Mouse (Mus musculus): ENCODE measurements around the gene Bbc3. TPM values are rescaled to one million over a fixed set of nuclear protein-coding genes. Genes with fewer than 3 reads are reported as not detected.

Bbc3 gene
- total RNA-seq, 2 experiments from 2014 or later = 22.3 to 23.0 TPM

DNA sequence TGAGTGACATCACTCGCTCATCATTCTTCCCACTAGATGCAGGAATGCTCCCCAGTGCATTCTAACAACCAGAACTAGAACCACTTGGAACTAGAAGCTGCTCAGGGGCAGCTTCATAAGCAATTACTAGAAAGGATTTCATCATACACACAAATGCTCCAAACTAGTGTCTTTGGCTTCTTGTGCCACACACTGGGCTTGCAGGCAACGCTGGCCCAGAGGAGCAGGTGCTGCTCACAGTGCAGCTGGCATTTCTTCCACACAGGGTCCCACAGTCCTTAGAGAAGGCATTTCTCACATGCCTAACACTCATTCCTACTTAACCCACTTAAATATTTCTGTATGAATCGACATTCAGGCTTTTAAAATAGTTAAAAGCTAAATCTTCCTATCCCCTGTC is 49.4 kb downstream of the Bbc3 start:
- intact Hi-C loops (cut with DNase I) = no loop called here
- no peak for DNase-seq (ENCODE audit: low spot score in 2 of 2)

DNA sequence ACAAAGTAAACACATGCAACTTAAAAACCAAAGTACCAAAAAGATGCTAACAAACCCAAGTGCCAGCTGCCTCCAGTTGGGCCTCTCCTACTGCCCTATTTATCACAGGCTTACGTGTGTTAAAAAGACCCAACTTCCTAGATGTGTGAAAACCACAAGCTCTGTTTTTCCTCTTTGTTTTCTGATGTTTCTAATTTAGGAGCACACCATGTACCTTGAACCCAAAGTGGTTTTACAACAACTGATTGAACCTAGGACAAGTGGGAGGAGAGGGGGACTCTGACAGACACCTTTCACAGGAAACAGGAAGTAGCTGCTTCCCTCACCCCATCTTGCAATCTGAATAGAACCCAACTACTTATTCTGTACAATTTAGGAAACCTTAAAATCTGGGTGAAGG is 56.1 kb downstream of the Bbc3 start:
- DNase-seq (ENCODE audit: low spot score in 2 of 2) = no peak
- intact Hi-C loops (cut with DNase I) = no loop called here

DNA sequence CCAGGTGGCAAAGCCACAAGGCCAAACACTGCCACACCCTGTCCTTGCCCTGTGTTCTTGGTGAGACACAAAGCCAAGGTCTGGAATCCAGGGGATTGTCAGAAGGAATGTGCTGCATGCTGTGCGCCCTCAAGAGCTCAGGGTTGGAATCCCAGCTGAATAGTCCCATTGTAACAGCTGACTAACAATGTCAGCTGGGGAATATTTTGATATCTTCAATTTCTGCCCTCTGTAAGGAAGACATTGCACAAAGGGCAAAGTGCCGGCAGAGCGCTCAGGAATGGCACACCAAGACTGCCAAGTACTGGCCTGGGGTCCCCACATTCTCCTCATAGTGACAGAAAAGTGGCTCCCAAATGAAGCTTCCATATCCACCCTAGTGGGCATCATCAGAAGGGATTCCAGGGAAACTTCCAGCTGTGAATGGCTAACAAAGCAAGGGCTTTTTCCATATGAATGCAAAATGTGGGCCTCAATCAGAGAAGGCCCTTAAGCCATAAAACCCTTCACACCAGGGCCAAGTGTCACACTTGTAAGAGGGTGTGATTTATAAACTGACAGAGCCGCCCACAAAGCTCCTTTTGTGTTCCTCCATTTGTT is 56.8 kb downstream of the Bbc3 start:
- intact Hi-C loops (cut with DNase I) = no loop called here
- DNase-seq (ENCODE audit: low spot score in 2 of 2) = no peak

DNA sequence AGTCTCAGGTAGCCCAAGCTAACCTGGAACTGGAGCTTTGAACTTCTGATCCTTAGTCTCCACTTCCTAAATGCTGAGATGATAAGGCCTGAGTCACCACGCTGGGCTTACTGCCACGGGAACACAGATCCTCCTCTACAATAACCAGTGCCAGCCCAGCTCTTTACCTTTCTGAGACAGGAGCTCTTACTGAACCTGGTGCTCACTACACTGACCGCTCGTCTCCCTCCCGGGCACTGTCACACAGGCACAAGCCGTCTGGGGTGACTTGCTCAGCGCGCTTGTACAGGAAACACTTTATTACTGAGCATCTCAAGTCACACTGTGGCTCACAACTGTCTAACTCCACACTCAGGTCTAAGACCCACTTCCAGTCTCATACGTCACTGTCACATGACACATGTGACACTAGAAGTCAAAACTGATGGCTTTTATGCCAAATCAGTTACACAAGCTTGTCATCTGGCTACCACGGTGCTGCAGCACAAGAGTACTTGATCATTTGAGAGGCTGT is 58.0 kb downstream of the Bbc3 start:
- no peak for DNase-seq (ENCODE audit: low spot score in 2 of 2)
- intact Hi-C loops (cut with DNase I) = no loop called here

DNA sequence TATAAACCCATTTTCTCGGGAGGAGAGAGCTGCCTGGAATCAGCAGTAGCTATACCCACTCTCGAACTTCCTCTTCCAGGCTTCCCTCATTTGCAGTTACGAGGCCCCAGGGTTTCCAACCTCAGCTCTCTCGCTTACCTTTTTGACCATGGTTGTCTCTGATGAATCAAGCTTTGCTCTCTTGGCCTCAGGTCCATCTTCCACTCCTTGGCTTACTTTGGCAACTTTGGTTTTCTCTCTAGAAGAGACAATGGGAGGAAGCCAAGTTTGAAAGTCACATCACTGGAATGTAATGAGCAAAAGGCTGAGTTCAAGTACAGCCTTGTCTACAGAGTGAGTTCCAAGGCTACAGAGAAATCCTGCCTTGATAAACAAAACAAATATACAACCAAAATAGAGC is 58.5 kb downstream of the Bbc3 start:
- DNase-seq (ENCODE audit: low spot score in 2 of 2) = no peak
- intact Hi-C loops (cut with DNase I) = no loop called here

Other genes starting within 250 kb of the Bbc3 start
- under 1 TPM; 0.40 to 0.59 TPM for gene Zfp541, start 246.6 kb upstream of the Bbc3 start, total RNA-seq (2021)
- gene Napa, start 209.9 kb upstream of the Bbc3 start, total RNA-seq (2021) = 100 to 1,000 TPM; 241 to 246 TPM
- 10 to 100 TPM; 41.7 to 47.5 TPM for gene Kptn, start 188.5 kb upstream of the Bbc3 start, total RNA-seq (2021)
- 100 to 1,000 TPM; 343 to 360 TPM for gene Slc8a2, start 178.6 kb upstream of the Bbc3 start, total RNA-seq (2021)
- gene Meis3, start 133.3 kb upstream of the Bbc3 start, total RNA-seq (2021) = 10 to 100 TPM; 37.9 to 40.2 TPM
- gene Dhx34, start 86.4 kb upstream of the Bbc3 start, total RNA-seq (2021) = 10 to 100 TPM; 10.7 to 11.2 TPM
- under 1 TPM; 0.51 to 0.59 TPM for gene C5ar2, start 64.2 kb upstream of the Bbc3 start, total RNA-seq (2021)
- 1 to 10 TPM in 1 of 2 experiments, under 1 TPM in 1; 0.70 to 1.7 TPM for gene C5ar1, start 48.9 kb upstream of the Bbc3 start, total RNA-seq (2021)
- gene Inafm1, start 34.8 kb upstream of the Bbc3 start, total RNA-seq (2021) = 10 to 100 TPM; 30.3 to 30.8 TPM
- 10 to 100 TPM; 85.2 to 87.3 TPM for gene Ccdc9, start 21.6 kb upstream of the Bbc3 start, total RNA-seq (2021)
- 100 to 1,000 TPM; 103 to 108 TPM for gene Sae1, start 79.4 kb downstream of the Bbc3 start, total RNA-seq (2021)
- 10 to 100 TPM; 55.1 to 55.7 TPM for gene Zc3h4, start 92.5 kb downstream of the Bbc3 start, total RNA-seq (2021)
- 10 to 100 TPM; 90.4 to 90.8 TPM for gene Tmem160, start 144.4 kb downstream of the Bbc3 start, total RNA-seq (2021)
- 10 to 100 TPM; 13.4 to 14.8 TPM for gene Npas1, start 169.3 kb downstream of the Bbc3 start, total RNA-seq (2021)

All from left cerebral cortex, postnatal 14 days (tissue).